Mouse (Mus musculus) cerebellum, adult 2 months (tissue): ENCODE data around the gene Iqcf3.

Experiments used
- CTCF ChIP-seq: fragments of 200-500 bp; IDR thresholded peaks from 2 replicates; pipeline ENCODE4 v1.5.1; 2011; ENCODE audit warnings: low read depth, mild to moderate bottlenecking, control low read depth, low read length, moderate library complexity, borderline replicate concordance; ENCODE audit not compliant: insufficient read depth
- POLR2A ChIP-seq: fragments of 200-500 bp; IDR thresholded peaks from 2 replicates; pipeline ENCODE4 v1.6.1; 2011; ENCODE audit warnings: low read length, control low read depth, borderline replicate concordance; ENCODE audit not compliant: insufficient read depth

DNA sequence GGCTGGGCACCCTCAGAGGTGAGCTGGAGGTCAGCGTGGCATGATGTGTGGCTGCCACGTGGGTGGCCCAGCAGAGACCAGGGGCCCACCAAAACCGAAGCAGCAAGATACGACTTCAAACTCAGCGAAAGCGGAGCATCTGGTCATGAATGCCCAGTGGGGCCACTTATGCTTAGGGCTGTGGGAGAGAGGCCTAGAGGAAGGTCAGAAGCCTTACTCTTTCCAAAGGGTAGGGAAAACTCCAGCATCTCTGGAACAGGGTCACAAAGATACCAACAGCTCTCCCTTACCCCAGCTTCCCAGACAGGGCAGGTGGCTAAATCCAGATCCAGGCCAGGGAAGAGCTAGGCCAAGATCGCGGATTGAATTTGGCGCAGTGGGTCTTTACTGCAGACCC lies 104.3 kb downstream of the Iqcf3 start:
- TF ChIP-seq POLR2A (no peak), CTCF (no peak)
